Mouse (Mus musculus) left cerebral cortex, postnatal 14 days (tissue): Measurements from ENCODE around the gene Aadacl4. TPM values are rescaled to one million over a fixed set of nuclear protein-coding genes. Genes with fewer than 3 reads are reported as not detected.
"Not testable (repeated sequence)": the region's sequence is repeated elsewhere in the genome, so short reads cannot be mapped to it uniquely, and the experiment has no call there.

Experiments used
- DNase-seq, 2 experiments: peaks; one replicate each; pipeline ENCODE4 v3.0.0; 2021 to 2022; ENCODE audit warnings: low spot score in 2 of 2, mixed read lengths in 1 of 2
- intact Hi-C: fragments of 180-260 bp; cut with DNase I; formaldehyde crosslinking; loops from one replicate; pipeline ENCODE4 v1.15.1; 2025
- long read RNA-seq, 2 experiments: library from polyadenylated mRNA; stranded (forward); transcript quantifications; one replicate each; pipeline ENCODE4 v2.0.0; 2021
- total RNA-seq, 2 experiments: library from RNA; stranded (reverse); gene quantifications; 2 replicates each; pipeline ENCODE4 v1.2.3; 2021

Gene Aadacl4
- total RNA-seq: not detected
- long read RNA-seq, experiment 1: 0 reads
- long read RNA-seq, experiment 2: 0 reads

DNA sequence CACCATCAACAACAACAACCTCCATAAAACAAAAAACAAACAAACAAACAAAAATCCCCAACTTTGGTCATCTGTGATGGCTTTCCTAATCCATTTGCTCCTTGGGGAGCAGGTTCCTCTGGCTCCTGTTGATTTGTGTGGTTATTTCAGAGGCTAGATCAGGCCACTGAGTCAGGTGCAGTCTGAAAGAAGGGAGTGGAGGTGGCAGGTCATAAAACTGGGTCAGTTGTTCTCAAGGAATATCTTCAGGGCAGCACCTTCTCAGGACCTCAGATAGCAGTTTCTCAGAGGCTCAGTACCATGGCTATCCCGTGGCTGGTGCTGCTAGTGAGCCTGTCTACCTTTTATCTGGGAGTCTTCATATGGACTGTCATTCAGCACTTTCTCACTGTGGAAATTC lies at the start of gene Aadacl4:
Gene Aadacl4, plus strand, starts transcription at position 301 of the 400 bp plus-strand sequence.
- intact Hi-C loops: no loop called here
- no peak for DNase-seq

DNA sequence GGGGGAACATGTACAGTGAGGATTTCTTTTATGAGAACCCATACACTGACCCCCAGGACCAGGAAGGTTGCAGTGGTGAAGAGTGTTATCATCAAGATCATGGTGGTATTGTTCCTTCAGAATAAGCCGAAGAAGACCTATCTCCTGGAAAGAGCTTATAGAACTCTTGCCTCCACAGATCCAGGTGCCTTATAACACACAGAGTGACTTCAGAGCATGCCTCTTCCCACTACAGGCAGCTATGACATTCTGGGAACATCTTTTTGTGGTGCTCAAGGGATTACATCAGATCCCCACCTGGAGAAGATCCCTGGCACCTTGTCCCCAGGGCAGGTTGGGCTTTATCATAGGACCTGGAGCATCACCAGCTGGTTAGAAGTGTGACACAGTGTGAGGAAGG lies 48.5 kb upstream of the Aadacl4 start, which contains the start of gene Gm13124:
Gene Gm13124, minus strand, starts transcription at position 101 of the 400 bp plus-strand sequence.
- no peak for DNase-seq
- intact Hi-C loops: no loop called here

- no peak for DNase-seq
- intact Hi-C loops: no loop called here
Observed at GRCm38 (mm10) chr4:144567752-144568151, 45.8 kb upstream of the Aadacl4 start.

GRCm38 (mm10) chr4:144586207-144586606 lies 27.3 kb upstream of the Aadacl4 start:
- DNase-seq, intact Hi-C loops: not testable (repeated sequence)

DNA sequence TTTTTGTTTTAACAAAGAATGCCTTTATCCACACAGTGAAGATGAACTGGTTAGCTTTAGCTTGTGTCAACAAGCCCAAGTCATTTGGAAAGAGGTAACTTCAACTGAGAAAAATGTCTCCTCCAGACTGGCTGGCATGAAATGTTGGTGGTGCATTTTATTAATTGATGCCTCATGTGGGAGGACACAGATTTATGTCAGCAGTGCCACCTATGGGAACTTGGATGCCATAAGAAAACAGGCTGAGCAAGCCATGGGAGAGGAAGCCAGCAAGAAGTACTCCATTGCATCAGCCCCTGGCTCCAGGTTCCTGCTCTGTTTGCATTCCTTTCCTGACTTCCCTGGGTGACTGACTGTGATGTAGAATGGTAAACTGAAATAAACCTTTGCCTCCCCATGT lies 20.7 kb upstream of the Aadacl4 start:
- no peak for DNase-seq
- intact Hi-C loops: no loop called here

GRCm38 (mm10) chr4:144614586-144614985 lies 1.1 kb downstream of the Aadacl4 start:
- intact Hi-C loops: no loop called here
- DNase-seq: no peak

- no peak for DNase-seq
- intact Hi-C loops: no loop called here
Observed at GRCm38 (mm10) chr4:144638263-144638662, 24.8 kb downstream of the Aadacl4 start.

Other genes with a start within 250 kb of the Aadacl4 start
- gene Pramef20, start 235.8 kb upstream of the Aadacl4 start, total RNA-seq: not detected
- gene Pramef12, start 205.2 kb upstream of the Aadacl4 start, total RNA-seq: not detected
- not detected for gene 1700012P22Rik, start 174.9 kb upstream of the Aadacl4 start, total RNA-seq
- gene Gm9944, start 160.4 kb upstream of the Aadacl4 start, total RNA-seq: not detected
- gene Aadacl3, start 150.0 kb upstream of the Aadacl4 start, total RNA-seq: not detected
- gene 9430007A20Rik, start 93.9 kb upstream of the Aadacl4 start, total RNA-seq: not detected
- not detected for gene Gm13124, start 48.6 kb upstream of the Aadacl4 start, total RNA-seq
- gene Gm436, start 72.7 kb downstream of the Aadacl4 start, total RNA-seq: not detected
- not detected for gene Gm13178, start 107.7 kb downstream of the Aadacl4 start, total RNA-seq
- gene Gm438, start 172.9 kb downstream of the Aadacl4 start, total RNA-seq: not detected